Mouse (Mus musculus) lung, embryonic 16.5 days (tissue): ENCODE data around the gene Gal3st3. TPM values are rescaled to one million over a fixed set of nuclear protein-coding genes. Genes with fewer than 3 reads are reported as not detected.
"Not testable (repeated sequence)": the region's sequence is repeated elsewhere in the genome, so short reads cannot be mapped to it uniquely, and the experiment has no call there.

Source experiments
- ATAC-seq: fragments of 200-750 bp; cut with Nextera tagmentation; 2 replicates; pipeline ENCODE4 v1.8.0; 2017; ENCODE audit warnings: low read depth, mild to moderate bottlenecking, moderate library complexity
- H3K27ac ChIP-seq: fragments of 300-500 bp; sonication (generic); 2 replicates; pipeline ENCODE4 v1.5.1; 2014; ENCODE audit warnings: mild to moderate bottlenecking, control low read depth, low read length
- H3K27me3 ChIP-seq: fragments of 300-500 bp; sonication (generic); 2 replicates; pipeline ENCODE4 v1.6.1; 2014; ENCODE audit warnings: low read depth, low read length, mixed read lengths; ENCODE audit not compliant: control insufficient read depth, insufficient read depth
- H3K36me3 ChIP-seq: fragments of 300-500 bp; sonication (generic); 2 replicates; pipeline ENCODE4 v1.6.1; 2014; ENCODE audit warnings: low read length; ENCODE audit not compliant: control insufficient read depth, insufficient read depth
- H3K4me1 ChIP-seq: fragments of 300-500 bp; sonication (generic); replicated peaks from 2 replicates; pipeline ENCODE4 v1.6.1; 2014; ENCODE audit warnings: low read length, mixed read lengths; ENCODE audit not compliant: control insufficient read depth, insufficient read depth
- H3K4me2 ChIP-seq: fragments of 300-500 bp; sonication (generic); 2 replicates; pipeline ENCODE4 v1.6.1; 2014; ENCODE audit warnings: low read depth, low read length, control low read depth
- H3K4me3 ChIP-seq: fragments of 300-500 bp; sonication (generic); 2 replicates; pipeline ENCODE4 v1.5.1; 2014; ENCODE audit warnings: mild to moderate bottlenecking, low read length, control low read depth
- H3K9ac ChIP-seq: fragments of 300-500 bp; sonication (generic); 2 replicates; pipeline ENCODE4 v1.6.1; 2014; ENCODE audit warnings: low read length, control low read depth
- H3K9me3 ChIP-seq: fragments of 300-500 bp; sonication (generic); 2 replicates; pipeline ENCODE4 v1.6.1; 2016; ENCODE audit warnings: low read length; ENCODE audit not compliant: control insufficient read depth
- WGBS: fragments of 180-500 bp; shearing (Covaris S2); extraction: QIAGEN DNeasy Blood & Tissue Kit; methylation state at CpG from one replicate; pipeline ENCODE4 v1.1.7; 2014; 5-methylcytosine and 5-hydroxymethylcytosine counted together
- polyA plus RNA-seq: library from polyadenylated mRNA; unstranded; fragments of >200 nt; fragmentation: Nextera tagmentation; extraction: Ambion mirVana; gene quantifications from 2 replicates; pipeline ENCODE4 v1.2.1, GENCODE M21; 2015

Gene Gal3st3
- polyA plus RNA-seq, 1 experiment from 2014 or later, result 2.0 TPM

DNA sequence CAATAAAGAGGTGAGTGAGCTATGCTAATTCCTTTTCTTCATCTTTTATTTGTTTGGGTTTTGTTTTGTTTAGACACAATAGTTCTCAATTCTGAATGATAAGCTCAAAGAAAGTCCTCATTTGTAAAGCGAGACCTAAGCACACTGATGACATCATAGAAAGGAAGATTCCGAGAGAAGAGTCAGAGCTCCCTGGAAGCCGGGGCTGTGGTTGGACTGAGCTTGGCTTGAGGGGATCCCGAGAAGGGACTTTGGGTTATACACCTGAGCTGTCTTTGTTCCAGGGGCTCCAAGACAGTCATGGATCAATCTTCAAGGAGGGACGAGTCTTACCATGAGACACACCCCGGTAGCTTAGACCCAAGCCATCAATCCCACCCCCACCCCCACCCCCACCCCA lies 37.3 kb downstream of the Gal3st3 start, which contains the start of gene Catsper1:
Gene Catsper1, plus strand, starts transcription at position 301 of the 400 bp plus-strand sequence.
- WGBS, result 85% methylated on average over 6 of the region's 6 CpGs
- Histone ChIP-seq H3K4me2 (no peak within 1 kb of the TSS), H3K36me3 (no peaks in the 10 kb centered on the region), H3K9me3 (no peaks in the 10 kb centered on the region), H3K4me3 (no peak within 1 kb of the TSS), H3K9ac (no peak within 1 kb of the TSS), H3K27ac (no peak within 1 kb of the TSS), H3K4me1 (no peaks in the 10 kb centered on the region), H3K27me3 (no peaks in the 10 kb centered on the region)
- ATAC-seq, result no peak

DNA sequence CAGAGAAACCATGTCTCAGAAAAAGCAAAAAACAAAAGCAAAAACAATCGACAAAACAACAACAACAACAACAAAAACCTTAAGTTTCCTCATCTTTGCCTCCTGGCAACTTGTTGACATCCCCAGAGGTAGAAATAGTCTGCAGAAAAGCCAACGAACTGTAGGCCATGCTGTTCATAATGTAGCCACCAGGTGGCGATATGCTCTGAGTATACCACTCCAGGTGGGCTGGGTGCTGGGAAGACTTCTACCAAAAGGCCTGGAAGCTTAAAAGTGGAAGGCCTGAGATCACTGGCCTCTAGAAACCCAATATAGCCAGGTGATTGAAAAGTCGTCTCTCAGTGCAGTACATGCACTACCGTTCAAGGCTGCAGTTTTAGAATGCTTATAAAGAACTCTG lies 39.8 kb downstream of the Gal3st3 start:
- Histone ChIP-seq H3K4me1 (no peaks in the 10 kb centered on the region), H3K4me2 (no peak overlapping the region), H3K9me3 (no peaks in the 10 kb centered on the region), H3K9ac (no peak overlapping the region), H3K36me3 (no peaks in the 10 kb centered on the region), H3K27me3 (no peaks in the 10 kb centered on the region), H3K4me3 (no peak overlapping the region), H3K27ac (no peak overlapping the region)
- no peak for ATAC-seq
- 17% methylated on average over 5 of the region's 5 CpGs for WGBS

GRCm38 (mm10) chr19:5341360-5341759 lies 43.2 kb downstream of the Gal3st3 start:
- H3K9ac ChIP-seq, result no peak overlapping the region
- no peaks in the 10 kb centered on the region for H3K36me3 ChIP-seq
- ATAC-seq, result no peak
- no peak overlapping the region for H3K4me2 ChIP-seq
- H3K4me1 ChIP-seq, result no peaks in the 10 kb centered on the region
- H3K27me3 ChIP-seq, result no peaks in the 10 kb centered on the region
- H3K9me3 ChIP-seq, result no peaks in the 10 kb centered on the region
- no peak overlapping the region for H3K4me3 ChIP-seq
- H3K27ac ChIP-seq, result no peak overlapping the region
- 89% methylated on average over 7 of the region's 7 CpGs for WGBS

DNA sequence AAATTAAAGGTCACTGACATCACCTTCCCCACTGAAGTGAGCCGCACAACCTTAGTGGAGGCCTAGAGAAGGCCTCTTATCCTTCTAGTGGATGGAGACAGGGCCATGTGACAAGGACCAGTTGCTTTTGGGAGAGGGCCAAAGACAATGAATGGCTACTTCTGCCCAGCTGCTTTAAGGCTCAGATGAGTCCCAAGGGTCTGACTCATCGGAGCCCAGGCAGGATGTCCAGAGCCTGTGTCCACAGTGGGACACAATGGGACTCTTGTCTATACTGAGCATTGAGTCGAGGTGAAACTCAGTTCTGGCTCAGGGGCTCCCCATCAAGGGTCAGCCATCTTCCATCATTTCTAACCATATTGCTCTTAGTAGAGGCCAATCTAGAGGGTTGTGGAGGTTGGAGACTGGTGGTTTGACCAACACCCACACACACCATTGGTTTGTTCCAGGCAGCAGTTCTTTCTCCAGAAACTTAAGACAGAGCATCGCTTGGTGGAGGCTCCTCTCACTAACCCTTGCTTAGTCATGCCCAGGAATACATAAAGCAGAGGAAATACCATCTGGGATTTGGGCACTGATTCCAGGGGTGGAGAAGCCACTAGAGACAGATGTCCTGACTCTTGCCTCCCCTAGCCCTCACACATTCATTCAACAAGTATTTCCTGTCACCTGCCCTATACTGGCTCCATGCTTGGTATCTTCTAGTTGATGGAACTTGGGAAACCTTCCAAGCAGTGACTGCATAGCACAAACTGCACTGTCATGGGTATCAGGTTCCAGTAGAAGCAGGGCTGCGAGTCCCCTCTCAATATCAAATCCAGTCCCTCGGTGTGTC lies 47.4 kb downstream of the Gal3st3 start:
- no peak overlapping the region for H3K9ac ChIP-seq
- H3K4me1 ChIP-seq, result no peaks in the 10 kb centered on the region; the same call in 1 of the 2 replicates
- no peaks in the 10 kb centered on the region for H3K9me3 ChIP-seq
- no peaks in the 10 kb centered on the region for H3K27me3 ChIP-seq
- no peak; the same call in 1 of the 2 replicates for ATAC-seq
- H3K36me3 ChIP-seq, result no peaks in the 10 kb centered on the region
- H3K27ac ChIP-seq, result no peak overlapping the region
- 68% methylated on average over 6 of the region's 6 CpGs for WGBS
- H3K4me2 ChIP-seq, result no peak overlapping the region
- no peak overlapping the region for H3K4me3 ChIP-seq

- H3K36me3 ChIP-seq, result no peaks in the 10 kb centered on the region
- no peak overlapping the region for H3K27ac ChIP-seq
- no peak overlapping the region for H3K9ac ChIP-seq
- no peak overlapping the region for H3K4me2 ChIP-seq
- no peaks in the 10 kb centered on the region for H3K27me3 ChIP-seq
- 71% methylated on average over 6 of the region's 6 CpGs for WGBS
- no peak for ATAC-seq
- H3K9me3 ChIP-seq, result no peaks in the 10 kb centered on the region
- H3K4me1 ChIP-seq, result no peaks in the 10 kb centered on the region; the same call in 1 of the 2 replicates
- H3K4me3 ChIP-seq, result no peak overlapping the region
Measured at GRCm38 (mm10) chr19:5348064-5348463, 49.9 kb downstream of the Gal3st3 start.

DNA sequence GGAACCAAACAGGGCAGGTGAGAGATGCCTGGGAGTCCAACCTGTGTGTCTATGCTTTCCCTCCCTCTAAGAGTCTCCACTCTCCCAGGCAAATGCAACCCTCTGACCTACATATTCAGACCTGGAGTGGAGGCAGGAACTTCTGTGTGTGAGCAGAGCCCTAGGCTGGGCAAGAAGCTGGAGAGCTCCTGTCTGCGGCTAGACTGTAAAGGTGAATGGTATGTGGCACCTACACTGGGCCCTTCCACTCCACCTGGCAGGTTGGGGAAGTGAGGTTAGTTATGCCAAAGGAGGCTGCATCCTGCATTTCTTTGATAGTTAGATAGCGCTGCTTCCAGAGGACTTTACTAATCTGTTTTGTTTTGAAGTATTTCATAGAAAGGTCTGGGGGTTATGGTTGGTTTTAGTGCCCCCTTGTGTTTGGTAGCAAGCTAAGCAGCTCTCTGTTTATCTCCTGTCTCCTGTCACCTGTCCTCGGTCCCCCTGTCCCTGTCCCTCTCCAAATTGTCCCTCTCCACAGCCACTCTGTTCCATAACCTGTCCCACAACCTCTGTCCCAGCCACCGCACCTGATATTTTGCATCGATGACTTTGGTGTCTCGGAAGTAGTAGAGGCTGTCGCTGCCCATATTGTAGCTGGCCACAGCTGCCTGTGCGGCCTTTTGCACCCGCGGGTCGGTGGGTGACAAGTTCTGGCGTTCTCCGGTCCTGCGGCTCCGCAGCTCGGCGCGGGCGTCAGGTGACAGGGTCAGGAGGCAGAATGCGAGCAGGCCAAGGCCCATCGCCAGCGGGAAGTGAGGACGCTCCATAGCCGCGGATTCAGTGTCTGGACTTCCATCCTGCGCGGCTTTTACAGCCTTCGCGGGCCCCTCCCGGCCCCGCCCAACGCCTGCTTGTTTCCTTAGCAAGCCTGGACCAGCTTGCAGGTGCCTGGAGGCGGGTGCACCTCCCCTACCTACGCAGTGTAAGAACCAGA lies 50.7 kb downstream of the Gal3st3 start:
- no peak overlapping the region for H3K27ac ChIP-seq
- H3K9me3 ChIP-seq, result no peaks in the 10 kb centered on the region
- H3K4me3 ChIP-seq, result peak overlapping the region; percentile 36
- no peaks in the 10 kb centered on the region; the same call in 1 of the 2 replicates for H3K4me1 ChIP-seq
- no peaks in the 10 kb centered on the region for H3K27me3 ChIP-seq
- H3K9ac ChIP-seq, result peak overlapping the region; percentile 59
- no peaks in the 10 kb centered on the region for H3K36me3 ChIP-seq
- peak overlapping the region; percentile 77 for H3K4me2 ChIP-seq
- 5% methylated on average over 34 of the region's 34 CpGs for WGBS
- ATAC-seq, result peak; percentile 38; the same call in 1 of the 2 replicates

GRCm38 (mm10) chr19:5349502-5349873 lies 51.4 kb downstream of the Gal3st3 start, which contains the start of gene Cst6:
Cst6 (minus strand) TSS chr19:5349574.
- not testable (repeated sequence) for H3K27ac ChIP-seq

GRCm38 (mm10) chr19:5353609-5354008 lies 55.5 kb downstream of the Gal3st3 start:
- WGBS, result 71% methylated on average over 2 of the region's 2 CpGs
- no peak overlapping the region for H3K27ac ChIP-seq
- H3K36me3 ChIP-seq, result no peaks in the 10 kb centered on the region
- no peak for ATAC-seq
- no peak overlapping the region for H3K4me3 ChIP-seq
- H3K27me3 ChIP-seq, result no peaks in the 10 kb centered on the region
- no peak overlapping the region for H3K9ac ChIP-seq
- no peaks in the 10 kb centered on the region for H3K9me3 ChIP-seq
- H3K4me1 ChIP-seq, result no peaks in the 10 kb centered on the region; the same call in 1 of the 2 replicates
- H3K4me2 ChIP-seq, result no peak overlapping the region

More at GRCm38 (mm10) chr19:5349502-5349873, 51.4 kb downstream of the Gal3st3 start, which contains the start of gene Cst6:
- not testable (repeated sequence) for H3K4me1 ChIP-seq, ATAC-seq, H3K27me3 ChIP-seq, H3K9me3 ChIP-seq, H3K36me3 ChIP-seq
- peak within 1 kb of the TSS; percentile 77 for H3K4me2 ChIP-seq
- peak within 1 kb of the TSS; percentile 36 for H3K4me3 ChIP-seq
- peak within 1 kb of the TSS; percentile 59 for H3K9ac ChIP-seq
- WGBS, result 60% methylated on average over 6 of the region's 6 CpGs

DNA sequence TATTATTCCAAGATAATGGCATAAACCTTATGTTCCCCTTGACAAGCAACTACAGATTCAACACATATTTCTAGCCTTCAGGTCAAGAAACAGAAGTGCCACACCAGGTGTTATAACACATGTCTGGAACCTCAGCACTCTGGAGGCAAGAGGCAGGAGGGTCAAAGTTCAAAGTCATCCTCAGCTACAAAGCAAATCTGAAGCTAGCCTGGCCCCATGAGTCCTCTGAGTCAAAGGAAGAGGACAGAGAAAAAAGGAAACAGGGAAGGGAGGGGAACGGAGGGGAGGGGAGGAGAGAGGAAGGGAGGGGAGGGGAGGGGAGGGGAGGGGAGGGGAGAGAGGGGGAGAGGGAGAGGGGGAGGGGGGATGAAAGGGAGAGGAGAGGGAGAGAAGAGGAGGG lies 57.9 kb downstream of the Gal3st3 start:
- H3K9me3 ChIP-seq, result no peaks in the 10 kb centered on the region
- no CpG with 5 or more reads among the region's 1 CpGs for WGBS
- no peak overlapping the region for H3K27ac ChIP-seq
- no peaks in the 10 kb centered on the region for H3K4me1 ChIP-seq
- ATAC-seq, result no peak
- no peaks in the 10 kb centered on the region for H3K27me3 ChIP-seq
- H3K4me2 ChIP-seq, result no peak overlapping the region
- no peaks in the 10 kb centered on the region for H3K36me3 ChIP-seq
- no peak overlapping the region for H3K9ac ChIP-seq
- H3K4me3 ChIP-seq, result no peak overlapping the region
